Mouse (Mus musculus) testis, postnatal 14 days (tissue): ENCODE measurements around the gene Scaf8.
"Not testable (repeated sequence)": the region's sequence is repeated elsewhere in the genome, so short reads cannot be mapped to it uniquely, and the experiment has no call there.

Experiments
- DNase-seq: peaks from one replicate; pipeline ENCODE4 v3.0.0; 2021; ENCODE audit warnings: low spot score

The Scaf8 gene

DNA sequence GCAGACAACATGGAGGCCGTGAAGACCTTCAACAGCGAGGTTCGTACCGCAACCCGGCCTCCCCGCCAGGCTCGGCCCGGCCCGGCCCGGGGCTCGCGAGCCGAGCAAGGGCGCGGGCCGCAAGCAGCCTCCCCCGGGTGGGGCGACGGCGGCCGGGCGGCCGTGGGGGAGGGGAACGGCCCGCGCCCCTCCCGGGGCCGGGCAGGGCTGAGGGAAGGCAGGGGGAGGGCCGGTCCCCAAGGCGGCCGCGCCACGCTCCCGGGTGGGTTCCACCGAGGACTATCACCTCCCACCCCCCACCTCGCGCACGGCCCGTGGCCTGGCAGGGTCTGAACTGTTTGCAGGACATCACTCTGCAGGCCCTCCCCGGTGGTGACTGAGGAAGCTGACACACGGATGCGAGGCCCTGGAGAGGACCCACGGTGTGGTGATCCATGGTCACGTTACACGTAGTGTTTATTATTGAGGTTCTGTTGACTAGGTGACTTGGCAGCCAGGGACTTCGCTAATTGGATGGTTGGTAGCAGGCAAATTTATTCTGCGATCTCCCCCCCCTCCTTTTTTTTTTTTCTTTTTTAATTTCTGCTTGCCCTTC is 705 bp downstream of the Scaf8 start:
- DNase-seq = peak; percentile 83

DNA sequence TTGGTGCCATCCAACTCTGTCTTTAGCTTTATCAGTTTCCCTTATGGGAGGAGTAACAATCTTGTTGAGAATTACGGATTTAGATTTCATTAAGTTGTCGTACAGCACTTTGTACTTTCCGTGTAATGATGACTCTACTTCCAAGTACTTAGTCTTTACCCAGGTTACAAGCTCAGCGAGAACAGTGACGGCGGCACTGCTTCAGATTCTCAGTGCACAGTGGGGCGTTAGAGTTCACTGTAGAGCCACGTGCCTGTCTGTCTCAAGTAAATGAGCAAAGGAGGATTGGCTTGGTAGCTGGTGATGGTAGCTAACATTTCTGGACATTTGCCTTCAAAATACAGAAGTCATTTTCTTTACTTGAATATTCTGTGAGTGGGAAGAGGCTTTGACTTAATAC is 6.2 kb downstream of the Scaf8 start:
- DNase-seq = not testable (repeated sequence)

DNA sequence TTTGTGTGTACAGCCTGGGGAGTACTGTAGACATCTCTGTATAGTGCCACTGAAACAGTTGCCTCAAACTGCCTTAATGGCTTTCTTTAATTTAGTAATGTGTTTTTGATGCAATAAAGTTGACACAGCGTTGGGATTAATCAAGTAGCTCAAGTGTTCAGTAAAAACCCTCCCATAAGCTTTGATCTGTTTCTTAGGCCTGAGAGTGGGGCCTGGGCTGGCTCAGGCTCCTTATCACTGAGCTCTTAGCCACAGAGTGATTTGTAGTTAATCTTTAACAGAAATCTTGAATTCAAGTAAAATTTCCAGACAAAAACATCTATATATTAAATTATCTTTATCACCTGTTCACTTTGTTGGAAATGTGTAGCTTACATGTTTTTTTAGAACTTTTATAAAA is 8.8 kb downstream of the Scaf8 start:
- not testable (repeated sequence) for DNase-seq

DNA sequence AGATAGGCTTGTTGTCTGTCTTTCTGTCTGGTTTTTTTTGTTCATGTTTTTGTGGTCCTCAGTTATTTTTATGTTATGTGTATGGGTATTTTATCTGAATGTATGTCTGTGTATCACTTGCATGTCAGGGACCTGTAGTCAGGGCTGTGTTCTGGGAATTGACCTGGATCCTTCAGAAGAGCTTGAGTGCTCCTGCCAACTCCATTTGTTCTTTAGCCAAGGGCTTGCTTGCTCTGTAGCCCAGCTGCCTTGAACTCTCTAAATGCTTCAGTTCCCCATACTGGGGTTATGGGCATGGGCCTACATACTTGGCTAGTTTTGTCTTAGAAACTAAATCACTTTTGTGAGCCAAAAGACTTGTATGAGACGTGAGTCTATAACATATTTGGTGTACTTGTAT is 13.9 kb downstream of the Scaf8 start:
- no peak for DNase-seq

DNA sequence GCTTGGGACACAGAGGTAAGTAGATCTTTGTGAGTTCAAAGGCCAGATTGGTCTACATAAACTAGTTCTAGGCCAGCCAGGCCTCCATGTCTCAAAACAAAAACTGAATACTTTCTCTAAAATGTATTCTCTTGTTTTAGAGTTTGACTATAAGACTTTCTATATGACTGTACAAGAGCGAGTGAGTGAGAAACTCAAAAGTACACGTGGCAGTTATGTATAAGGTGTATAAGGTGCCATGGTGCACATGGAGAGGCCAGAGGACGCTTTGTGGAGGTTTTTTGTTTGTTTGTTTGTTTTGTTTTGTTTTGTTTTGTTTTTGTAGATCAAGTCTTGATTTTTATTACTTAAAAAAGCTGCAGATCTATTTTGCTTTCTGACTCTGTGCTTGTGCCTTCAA is 15.0 kb downstream of the Scaf8 start:
- DNase-seq = no peak

DNA sequence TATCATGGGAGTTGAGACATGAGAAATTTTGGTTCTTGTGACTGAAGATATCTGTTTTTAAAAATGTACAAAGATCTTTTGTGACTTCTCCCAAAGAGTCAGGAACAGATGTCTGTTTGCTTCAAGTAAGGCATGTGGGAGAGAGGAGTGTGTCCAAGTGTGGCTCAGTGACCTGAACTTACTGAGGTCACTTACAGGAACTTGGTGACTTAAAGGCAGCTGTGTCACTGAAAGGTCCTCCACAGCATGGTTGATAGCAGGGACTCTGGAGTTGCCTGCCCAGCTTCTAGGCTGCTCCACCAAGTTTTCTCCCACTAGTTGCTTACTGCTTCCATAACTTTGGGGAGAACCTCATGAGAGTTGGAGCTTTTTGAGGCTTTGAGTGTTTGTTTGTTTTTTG is 20.6 kb downstream of the Scaf8 start:
- DNase-seq = peak; percentile 19

DNA sequence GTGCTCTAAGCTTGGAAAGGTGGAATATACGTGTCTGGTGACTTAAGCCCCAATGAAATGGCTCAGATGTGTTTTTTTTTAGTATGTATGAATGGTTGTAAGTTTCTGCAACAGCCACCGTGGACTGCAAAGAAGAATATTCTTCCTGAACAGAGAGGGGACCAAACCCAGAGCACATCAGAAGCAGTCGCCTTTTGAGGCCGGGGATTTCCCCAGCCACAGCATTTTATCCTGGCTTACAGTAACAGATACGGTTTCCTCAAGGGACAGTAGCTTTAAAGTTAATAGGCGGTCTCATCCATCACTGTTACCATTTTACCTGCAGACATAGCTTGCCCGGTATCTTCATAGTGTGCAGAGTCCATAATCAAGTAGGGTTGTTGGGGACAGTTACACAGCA is 21.4 kb downstream of the Scaf8 start:
- no peak for DNase-seq

DNA sequence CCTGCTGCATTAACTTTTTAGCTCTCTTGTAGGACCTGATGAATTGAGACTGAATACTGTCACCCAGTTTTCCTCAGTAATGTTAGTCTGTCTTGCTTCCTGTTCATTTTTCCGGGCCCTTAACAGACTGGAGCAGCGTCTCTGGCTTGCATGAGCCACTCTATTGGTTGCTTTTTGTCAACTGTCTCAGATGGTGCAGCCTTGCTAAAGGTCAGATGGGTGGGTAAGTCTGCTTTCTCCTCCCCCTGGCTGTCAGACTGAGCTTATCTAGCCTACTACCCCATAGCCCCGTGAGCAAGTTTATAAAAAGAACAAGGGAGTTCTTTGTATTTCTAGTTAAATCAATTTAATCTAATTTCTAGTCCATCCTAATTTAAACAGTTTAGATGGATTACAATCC is 23.6 kb downstream of the Scaf8 start:
- DNase-seq = no peak

DNA sequence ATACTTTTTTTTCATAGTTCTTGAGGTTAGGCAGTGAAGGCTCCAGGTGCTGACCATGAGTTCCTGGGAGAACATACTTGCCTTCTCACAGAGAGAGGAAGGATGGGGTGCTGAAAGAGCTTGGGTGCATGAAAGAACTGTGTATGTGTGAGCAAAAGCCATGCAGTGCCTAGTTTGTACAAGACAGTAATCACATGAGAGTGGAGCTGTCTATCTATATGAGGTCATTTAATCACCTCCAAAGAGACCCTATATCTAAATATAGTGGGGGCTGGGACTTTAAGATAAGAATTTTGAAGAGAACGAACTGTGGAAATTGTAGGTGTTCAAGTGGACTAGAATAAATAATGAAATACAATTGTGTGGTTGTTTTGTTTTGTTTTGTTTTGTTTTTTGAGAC is 25.3 kb downstream of the Scaf8 start:
- no peak for DNase-seq

DNA sequence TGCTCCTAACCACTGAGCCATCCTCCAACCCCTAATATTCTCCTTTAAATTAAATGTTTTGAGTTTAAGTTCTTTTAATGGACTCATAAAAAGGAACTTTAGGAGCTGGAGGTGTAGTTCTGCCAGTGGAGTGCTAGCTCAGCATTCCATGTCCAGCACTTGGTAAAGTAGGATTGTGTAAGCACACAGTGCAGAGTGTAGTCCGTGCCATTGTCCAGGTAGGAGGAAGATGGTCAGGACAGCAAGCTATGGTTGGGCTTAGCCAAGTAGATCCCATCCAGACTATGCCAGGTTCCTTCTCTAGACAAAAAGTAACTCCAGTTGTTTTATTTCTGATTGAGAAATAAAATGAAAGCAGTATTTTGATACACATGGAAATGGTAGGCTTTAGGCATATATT is 34.1 kb downstream of the Scaf8 start:
- DNase-seq = no peak

DNA sequence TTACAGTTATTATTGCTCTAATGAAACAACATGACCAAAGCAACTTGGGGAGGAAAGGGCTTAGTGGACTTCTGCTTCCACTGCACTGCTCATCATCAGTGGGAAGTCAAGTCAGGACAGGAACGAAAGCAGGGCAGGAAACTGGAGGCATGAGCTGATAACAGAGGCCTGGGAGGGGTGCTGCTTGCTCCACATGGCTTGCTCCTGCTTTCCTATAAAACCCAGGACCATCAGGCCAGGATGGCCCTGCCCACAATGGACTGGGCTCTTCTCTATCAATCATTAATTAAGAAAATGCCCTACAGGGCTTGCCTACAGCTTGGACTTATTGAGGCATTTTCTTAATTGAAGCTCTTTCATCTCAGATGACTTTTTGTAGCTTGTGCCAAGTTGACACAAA is 34.8 kb downstream of the Scaf8 start:
- DNase-seq = no peak

DNA sequence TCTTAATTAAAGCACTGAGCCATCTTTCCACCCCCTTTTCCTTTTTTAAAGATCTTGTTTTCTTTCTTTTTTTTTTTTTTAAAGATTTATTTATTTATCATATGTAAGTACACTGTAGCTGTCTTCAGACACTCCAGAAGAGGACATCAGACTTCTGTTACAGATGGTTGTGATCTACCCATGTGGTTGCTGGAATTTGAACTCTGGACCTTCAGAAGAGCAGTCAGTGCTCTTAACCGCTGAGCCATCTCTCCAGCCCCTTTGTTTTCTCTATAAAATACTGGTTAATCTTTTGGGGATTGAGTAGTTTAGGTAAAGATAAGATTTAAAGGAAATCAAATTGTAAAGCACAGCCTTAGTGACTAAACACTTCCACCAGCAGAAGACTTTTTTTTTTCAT is 35.9 kb downstream of the Scaf8 start:
- not testable (repeated sequence) for DNase-seq

DNA sequence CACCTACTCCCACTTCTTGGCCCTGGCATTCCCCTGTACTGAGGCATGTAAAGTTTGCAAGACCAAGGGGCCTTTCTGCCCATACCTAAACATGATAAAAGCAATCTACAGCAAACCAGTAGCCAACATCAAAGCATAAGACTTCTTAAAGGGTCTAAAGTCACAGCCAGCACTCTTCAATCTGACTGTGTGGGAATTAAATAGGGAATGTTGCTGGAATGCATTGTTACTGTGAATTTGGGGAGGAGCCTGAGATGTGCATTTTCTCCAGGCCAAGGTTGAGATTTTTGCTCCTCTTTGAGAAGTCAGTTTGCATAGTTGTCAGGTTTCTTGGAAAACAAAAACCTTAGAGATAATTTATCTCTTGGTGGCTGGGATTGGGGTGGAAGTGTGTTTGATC is 36.4 kb downstream of the Scaf8 start:
- DNase-seq = no peak

DNA sequence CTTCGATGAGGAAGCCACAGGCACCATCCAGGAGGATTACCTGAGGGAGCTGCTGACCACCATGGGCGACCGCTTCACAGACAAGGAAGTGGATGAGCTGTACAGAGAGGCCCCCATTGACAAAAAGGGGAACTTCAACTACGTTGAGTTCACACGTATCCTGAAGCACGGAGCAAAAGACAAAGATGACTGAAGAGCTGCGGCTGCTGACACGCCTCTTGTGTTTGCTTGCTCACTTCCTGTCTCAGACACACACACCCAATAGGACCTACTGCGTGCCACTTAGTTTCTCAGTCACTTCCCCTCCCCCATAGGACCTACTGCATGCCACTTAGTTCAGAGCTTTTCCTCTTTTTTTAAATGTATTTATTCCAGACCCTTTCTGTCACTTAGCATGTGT is 41.4 kb downstream of the Scaf8 start:
- not testable (repeated sequence) for DNase-seq

DNA sequence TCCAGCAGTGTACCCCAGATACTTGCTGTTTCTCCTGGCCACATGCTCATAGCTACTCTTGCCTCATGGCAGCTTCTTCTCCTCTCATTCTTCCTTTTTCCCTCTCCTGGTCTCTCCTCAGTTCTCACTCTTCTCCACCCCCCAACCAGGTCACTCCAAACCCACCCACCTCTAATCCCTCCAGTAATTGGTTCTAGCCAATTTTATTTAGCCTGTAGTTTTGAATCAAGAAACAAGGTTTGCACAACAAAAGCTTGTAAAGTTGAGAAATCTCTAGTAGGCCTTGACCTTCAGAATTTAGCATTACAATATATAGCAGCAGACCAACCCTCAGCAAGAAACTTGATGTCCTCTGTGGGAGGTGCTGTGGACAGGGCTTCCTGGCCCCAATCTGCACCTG is 42.2 kb downstream of the Scaf8 start:
- no peak for DNase-seq

DNA sequence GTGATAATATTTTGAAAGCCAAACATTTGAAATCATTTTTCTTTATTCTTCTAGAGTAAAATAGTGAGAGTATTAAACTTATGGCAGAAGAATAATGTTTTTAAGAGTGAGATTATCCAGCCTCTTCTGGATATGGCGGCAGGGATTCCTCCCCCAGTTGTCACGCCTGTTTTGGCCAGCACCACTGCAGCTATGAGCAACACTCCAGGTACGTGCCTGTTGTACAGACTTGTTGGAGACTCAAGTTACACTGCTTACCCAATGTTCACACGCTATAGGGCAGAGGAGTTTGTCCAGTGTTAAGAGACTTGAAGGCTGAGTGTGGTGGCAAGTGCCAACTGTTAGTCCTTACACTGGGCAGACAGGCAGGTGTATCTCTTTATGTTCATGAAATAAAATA is 48.1 kb downstream of the Scaf8 start:
- no peak for DNase-seq

DNA sequence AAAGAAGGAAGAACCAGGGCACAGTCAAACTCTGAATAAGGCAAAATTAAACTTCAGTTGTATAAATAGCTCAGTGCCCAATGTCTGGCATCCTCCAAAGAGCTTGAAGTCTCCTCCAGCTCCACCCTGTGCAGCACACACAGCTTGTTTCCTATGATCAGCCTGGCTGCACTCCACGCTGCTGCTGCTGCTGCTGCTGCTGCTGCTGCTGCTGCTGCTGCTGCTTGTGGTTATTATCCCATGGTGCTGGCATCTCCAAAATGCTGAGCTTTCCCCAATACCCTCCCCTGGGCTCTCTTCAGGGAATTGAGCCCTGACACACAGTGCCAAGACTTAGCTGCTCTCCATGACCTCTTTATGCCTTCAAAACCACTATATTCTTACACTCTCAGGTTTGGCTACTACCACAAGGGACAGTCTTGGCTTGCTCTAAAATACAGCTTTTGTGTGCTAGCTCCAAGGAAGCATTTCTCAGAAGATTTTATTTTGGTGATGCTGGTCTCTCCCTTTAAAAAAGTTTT is 65.7 kb downstream of the Scaf8 start:
- not testable (repeated sequence) for DNase-seq

DNA sequence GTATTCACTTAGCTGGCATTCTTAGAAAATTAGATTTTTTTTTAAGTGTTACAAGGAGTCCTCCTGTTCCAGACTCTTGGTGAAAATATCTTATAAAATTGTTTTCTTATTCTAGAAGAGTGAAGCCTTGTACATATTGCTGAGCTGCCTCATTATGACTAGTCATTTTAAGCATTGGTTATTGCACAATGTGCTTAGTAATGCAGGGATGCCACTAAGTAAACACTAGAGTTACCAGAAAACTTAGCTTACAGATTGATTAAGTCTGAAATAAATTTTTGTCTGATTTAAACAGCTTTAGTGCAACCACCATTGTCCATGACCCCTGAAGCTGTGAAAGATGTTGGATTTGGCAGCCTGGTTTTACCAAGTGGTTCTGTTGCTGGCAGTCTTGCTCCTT is 80.7 kb downstream of the Scaf8 start:
- DNase-seq = not testable (repeated sequence)

DNA sequence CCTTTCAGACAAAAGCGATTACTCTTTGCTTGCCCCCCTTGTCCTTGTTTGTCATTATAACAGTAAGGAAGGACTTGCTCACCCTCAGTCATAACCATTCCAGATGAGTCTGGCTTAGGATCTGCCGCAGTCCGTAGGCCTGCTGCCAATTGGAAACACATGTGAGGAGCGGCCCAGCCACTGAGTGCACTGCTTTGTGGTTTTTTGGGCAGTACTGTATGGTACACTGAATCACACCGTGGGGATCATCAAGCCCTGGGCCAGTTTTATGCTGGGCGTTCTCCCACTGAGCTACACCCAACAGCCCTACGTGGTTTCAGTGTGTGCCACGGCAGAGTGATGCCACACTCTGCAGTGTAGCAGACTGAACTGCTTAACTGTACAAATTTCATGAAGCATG is 85.6 kb downstream of the Scaf8 start:
- no peak for DNase-seq

DNA sequence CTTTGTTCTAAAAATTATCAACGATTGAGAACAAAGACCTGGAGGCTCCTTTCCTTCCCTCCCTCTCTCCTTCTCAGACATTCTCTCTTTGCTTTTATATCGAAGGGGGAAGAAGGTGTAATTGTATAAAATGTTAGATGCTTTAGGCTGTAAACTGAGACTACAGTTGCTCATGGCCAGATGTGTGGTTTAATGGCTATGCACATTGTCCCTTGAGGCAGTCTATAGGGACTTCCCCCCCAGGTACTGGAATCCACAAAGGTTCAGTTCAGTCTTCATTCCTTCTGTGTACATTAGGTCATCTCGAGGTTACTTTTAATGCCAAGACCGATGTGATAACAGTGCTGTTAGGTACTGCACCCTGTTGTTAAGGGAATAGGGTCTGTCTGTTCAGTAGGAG is 89.1 kb downstream of the Scaf8 start:
- DNase-seq = no peak

DNA sequence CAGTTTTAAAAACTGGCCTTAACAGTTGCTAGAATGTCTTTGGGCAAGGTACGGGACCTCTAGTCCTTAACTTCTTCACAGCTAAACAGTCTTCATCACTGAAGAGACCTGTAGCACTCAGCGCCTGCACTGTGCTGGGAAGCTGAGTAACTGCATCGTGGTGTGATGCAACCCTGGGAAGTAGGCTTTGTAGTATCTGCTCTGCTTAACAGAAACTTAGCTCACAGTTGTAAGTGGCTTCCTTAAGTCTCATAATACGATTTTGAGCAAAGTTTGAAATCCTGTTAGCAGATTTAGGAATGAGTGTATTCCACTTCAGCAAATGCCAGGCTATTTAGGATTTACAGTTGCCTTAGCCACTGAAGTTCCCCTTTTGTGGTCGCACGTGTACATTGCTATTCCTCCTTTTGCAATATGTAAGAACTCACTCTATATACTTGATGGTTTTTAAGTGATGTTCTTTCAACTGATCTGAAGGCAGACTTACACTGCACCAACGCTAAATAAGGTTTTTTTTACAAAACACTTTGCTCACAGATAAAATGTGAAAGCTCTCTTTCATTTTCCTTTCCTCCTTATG is 90.1 kb downstream of the Scaf8 start:
- no peak for DNase-seq

DNA sequence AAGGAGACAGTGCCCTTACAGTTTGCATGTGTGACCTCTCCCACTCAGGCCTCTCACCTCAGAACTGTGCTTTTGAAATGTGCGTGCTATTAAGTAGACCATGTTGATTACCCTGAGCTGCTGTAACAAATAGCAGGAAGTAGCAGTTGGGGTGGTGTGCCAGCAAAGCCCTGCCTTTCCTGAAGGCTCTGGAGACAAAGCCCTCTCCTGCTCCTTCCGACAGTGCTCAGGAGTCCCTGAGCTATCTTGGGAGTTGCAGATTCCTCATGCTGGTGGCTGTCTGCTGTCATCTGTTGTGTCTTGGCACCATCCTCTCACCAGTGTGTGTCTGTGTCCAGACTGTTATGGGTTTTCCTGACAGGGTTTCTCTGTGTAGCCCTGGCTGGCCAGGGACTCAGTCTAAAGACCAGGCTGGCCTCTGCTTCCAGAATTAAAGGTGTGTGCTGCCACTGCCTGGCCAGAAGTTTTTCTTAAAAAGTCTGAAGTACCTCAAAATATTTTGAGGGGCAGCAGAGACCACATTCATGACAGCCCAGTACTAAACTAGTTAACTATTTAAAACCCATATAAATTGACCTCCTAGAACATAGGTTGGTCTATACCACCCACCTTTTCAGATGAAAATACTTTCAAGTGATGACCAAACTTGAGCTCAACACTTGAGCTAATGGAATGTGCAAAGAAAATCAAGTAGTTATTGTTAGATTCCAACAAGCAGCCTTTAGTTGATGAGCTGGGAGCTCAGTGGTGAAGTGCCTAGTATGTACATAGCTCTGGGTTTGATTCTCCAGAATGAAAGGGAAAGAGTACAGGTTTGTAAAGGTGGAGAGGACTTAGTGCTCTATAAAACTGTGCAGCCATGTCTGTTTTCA is 92.0 kb downstream of the Scaf8 start:
- no peak for DNase-seq

DNA sequence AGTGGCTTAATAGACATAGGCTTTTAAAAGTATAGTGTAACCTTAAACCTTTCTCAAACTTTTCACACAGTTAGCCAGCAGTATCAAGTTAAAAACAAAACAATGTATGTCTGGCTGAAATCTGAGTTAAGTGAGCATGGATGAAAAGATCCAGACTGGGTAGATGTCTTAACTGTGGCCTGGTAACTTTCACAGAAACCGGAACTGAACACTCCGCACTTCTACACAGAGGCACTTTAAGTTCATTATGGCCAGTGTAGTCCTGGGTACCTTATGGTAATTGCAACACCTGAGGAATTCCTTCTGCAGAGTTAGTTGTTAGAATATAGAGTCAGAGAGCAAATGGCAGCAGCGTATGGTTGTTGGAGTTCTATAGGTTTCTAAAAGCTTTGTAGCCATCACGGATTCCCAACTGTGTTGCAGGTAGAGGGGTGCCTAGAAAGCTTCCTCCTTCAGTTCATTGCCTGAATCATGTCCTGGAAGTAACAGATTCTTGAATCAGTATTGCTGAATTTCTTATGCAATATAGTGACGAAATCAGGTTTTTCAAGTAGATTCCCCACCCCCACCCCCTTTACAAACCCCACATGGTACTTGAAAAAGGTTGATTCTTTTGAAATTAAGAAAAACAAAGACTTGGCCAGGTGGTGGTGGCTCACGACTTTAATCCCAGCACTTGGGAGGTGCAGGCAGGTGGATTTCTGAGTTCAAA is 92.9 kb downstream of the Scaf8 start:
- DNase-seq = no peak
